Mouse (Mus musculus) midbrain, embryonic 14.5 days (tissue): ENCODE measurements around the gene Cnpy1. TPM values are rescaled to one million over a fixed set of nuclear protein-coding genes. Genes with fewer than 3 reads are reported as not detected.

Experiments used
- ATAC-seq: fragments of 200-750 bp; cut with Nextera tagmentation; 2 replicates; pipeline ENCODE4 v1.8.0; 2017; ENCODE audit warnings: moderate number of reproducible peaks, moderate library complexity; ENCODE audit not compliant: low FRiP score, low TSS enrichment
- DNase-seq: peaks from one replicate; pipeline ENCODE4 v3.0.0-alpha.2; 2015
- H3K27ac ChIP-seq: fragments of 300-500 bp; sonication (generic); replicated peaks from 2 replicates; pipeline ENCODE4 v1.5.1; 2014; ENCODE audit warnings: mild to moderate bottlenecking, low read depth, low read length, moderate library complexity
- H3K27me3 ChIP-seq: fragments of 300-500 bp; sonication (generic); 2 replicates; pipeline ENCODE4 v1.6.1; 2014; ENCODE audit warnings: low read length, control low read depth, mixed read lengths; ENCODE audit not compliant: control insufficient read depth, insufficient read depth
- H3K36me3 ChIP-seq: fragments of 300-500 bp; sonication (generic); 2 replicates; pipeline ENCODE4 v1.6.1; 2014; ENCODE audit warnings: low read length, control low read depth; ENCODE audit not compliant: control insufficient read depth, insufficient read depth
- H3K4me1 ChIP-seq: fragments of 300-500 bp; sonication (generic); 2 replicates; pipeline ENCODE4 v1.6.1; 2014; ENCODE audit warnings: mild to moderate bottlenecking, antibody characterized with exemption, low read length, control low read depth; ENCODE audit not compliant: control insufficient read depth, insufficient read depth
- H3K4me2 ChIP-seq: fragments of 300-500 bp; sonication (generic); 2 replicates; pipeline ENCODE4 v1.6.1; 2014; ENCODE audit warnings: mild to moderate bottlenecking, low read length, moderate library complexity
- H3K4me3 ChIP-seq: fragments of 300-500 bp; sonication (generic); replicated peaks from 2 replicates; pipeline ENCODE4 v1.5.1; 2014; ENCODE audit warnings: low read depth, low read length
- H3K9ac ChIP-seq: fragments of 300-500 bp; sonication (generic); replicated peaks from 2 replicates; pipeline ENCODE4 v1.6.1; 2014; ENCODE audit warnings: mild to moderate bottlenecking, low read length, moderate library complexity
- H3K9me3 ChIP-seq: fragments of 300-500 bp; sonication (generic); 2 replicates; pipeline ENCODE4 v1.6.1; 2016; ENCODE audit warnings: low read length, control low read depth, mixed read lengths; ENCODE audit not compliant: control insufficient read depth
- WGBS: fragments of 180-500 bp; shearing (Covaris S2); extraction: QIAGEN DNeasy Blood & Tissue Kit; methylation state at CpG from one replicate; pipeline ENCODE4 v1.1.7; 2014; 5-methylcytosine and 5-hydroxymethylcytosine counted together
- polyA plus RNA-seq: library from polyadenylated mRNA; unstranded; fragments of >200 nt; fragmentation: Nextera tagmentation; extraction: Ambion mirVana; gene quantifications from 2 replicates; pipeline ENCODE4 v1.2.1, GENCODE M21; 2014

The Cnpy1 gene
- polyA plus RNA-seq, 1 experiment from 2014 or later: 99.4 TPM

- Histone ChIP-seq H3K4me2 (peak overlapping the region; percentile 80), H3K9ac (peak overlapping the region; percentile 80), H3K9me3 (no peaks in the 10 kb centered on the region), H3K36me3 (no peaks in the 10 kb centered on the region), H3K27me3 (peaks cover 17% of the 10 kb centered on the region), H3K27ac (peak overlapping the region; percentile 94), H3K4me3 (peak overlapping the region; percentile 58), H3K4me1 (peaks cover 16% of the 10 kb centered on the region)
- no peak for ATAC-seq
- 6% methylated on average over 20 of the region's 20 CpGs for WGBS
- DNase-seq: no peak
Measured at GRCm38 (mm10) chr5:28208726-28209520, 36.7 kb downstream of the Cnpy1 start.

GRCm38 (mm10) chr5:28207043-28207442 is 38.6 kb downstream of the Cnpy1 start:
- H3K4me2 ChIP-seq: peak overlapping the region; percentile 80

GRCm38 (mm10) chr5:28206448-28206847 is 39.2 kb downstream of the Cnpy1 start:
- Histone ChIP-seq H3K27me3 (peaks cover 17% of the 10 kb centered on the region), H3K36me3 (no peaks in the 10 kb centered on the region), H3K9me3 (no peaks in the 10 kb centered on the region), H3K27ac (0 out of 2 replicates have a peak overlapping the region, but pooled peaks have one; percentile 60), H3K4me1 (peaks cover 8% of the 10 kb centered on the region; the same call in 1 of the 2 replicates), H3K9ac (peak overlapping the region; percentile 44), H3K4me3 (peak overlapping the region; percentile 22), H3K4me2 (peak overlapping the region; percentile 80)
- DNase-seq: no peak
- WGBS: 40% methylated on average over 4 of the region's 4 CpGs
- ATAC-seq: no peak

More at GRCm38 (mm10) chr5:28207043-28207442, 38.6 kb downstream of the Cnpy1 start:
- no peaks in the 10 kb centered on the region for H3K36me3 ChIP-seq
- peak overlapping the region; percentile 54 for H3K27ac ChIP-seq
- peak overlapping the region; percentile 22 for H3K4me3 ChIP-seq
- DNase-seq: no peak
- no peaks in the 10 kb centered on the region for H3K9me3 ChIP-seq
- ATAC-seq: no peak
- H3K27me3 ChIP-seq: peaks cover 17% of the 10 kb centered on the region
- 26% methylated on average over 4 of the region's 4 CpGs for WGBS
- H3K9ac ChIP-seq: peak overlapping the region; percentile 36; the same call in 1 of the 2 replicates
- H3K4me1 ChIP-seq: peaks cover 13% of the 10 kb centered on the region

GRCm38 (mm10) chr5:28204678-28205077 is 40.9 kb downstream of the Cnpy1 start:
- H3K9me3 ChIP-seq: no peaks in the 10 kb centered on the region
- H3K4me2 ChIP-seq: peak overlapping the region; percentile 80
- WGBS: 55% methylated on average over 2 of the region's 2 CpGs
- H3K4me3 ChIP-seq: peak overlapping the region; percentile 13; the same call in 1 of the 2 replicates
- H3K36me3 ChIP-seq: no peaks in the 10 kb centered on the region
- DNase-seq (no peak), ATAC-seq (no peak)
- 0 out of 2 replicates have a peak, but pooled peaks cover 5% of the 10 kb centered on the region for H3K4me1 ChIP-seq
- no peak overlapping the region; the same call in 1 of the 2 replicates for H3K9ac ChIP-seq
- peaks cover 11% of the 10 kb centered on the region for H3K27me3 ChIP-seq
- H3K27ac ChIP-seq: no peak overlapping the region

GRCm38 (mm10) chr5:28203086-28203485 is 42.5 kb downstream of the Cnpy1 start:
- Histone ChIP-seq H3K27me3 (peaks cover 5% of the 10 kb centered on the region), H3K4me2 (peak overlapping the region; percentile 80), H3K27ac (no peak overlapping the region), H3K4me3 (no peak overlapping the region), H3K36me3 (no peaks in the 10 kb centered on the region), H3K9me3 (no peaks in the 10 kb centered on the region), H3K4me1 (peaks cover 10% of the 10 kb centered on the region; the same call in 1 of the 2 replicates), H3K9ac (no peak overlapping the region)
- ATAC-seq (no peak), DNase-seq (no peak)
- WGBS: 63% methylated on average over 6 of the region's 6 CpGs

GRCm38 (mm10) chr5:28199089-28199873 is 46.3 kb downstream of the Cnpy1 start:
- no peak overlapping the region for H3K4me2 ChIP-seq
- no peak for DNase-seq
- 37% methylated on average over 7 of the region's 7 CpGs for WGBS
- no peak overlapping the region for H3K9ac ChIP-seq
- ATAC-seq: no peak
- no peaks in the 10 kb centered on the region for H3K36me3 ChIP-seq
- no peaks in the 10 kb centered on the region for H3K9me3 ChIP-seq
- no peak overlapping the region for H3K4me3 ChIP-seq
- no peaks in the 10 kb centered on the region for H3K27me3 ChIP-seq
- peaks cover 4% of the 10 kb centered on the region; the same call in 1 of the 2 replicates for H3K4me1 ChIP-seq
- no peak overlapping the region for H3K27ac ChIP-seq

GRCm38 (mm10) chr5:28195473-28195872 is 50.1 kb downstream of the Cnpy1 start:
- Histone ChIP-seq H3K4me3 (no peak overlapping the region), H3K27ac (no peak overlapping the region), H3K27me3 (no peaks in the 10 kb centered on the region), H3K9ac (no peak overlapping the region), H3K9me3 (no peaks in the 10 kb centered on the region), H3K36me3 (no peaks in the 10 kb centered on the region), H3K4me2 (no peak overlapping the region), H3K4me1 (peaks cover 12% of the 10 kb centered on the region; the same call in 1 of the 2 replicates)
- DNase-seq (no peak), ATAC-seq (no peak)
- WGBS: 43% methylated on average over 2 of the region's 2 CpGs

- ATAC-seq (no peak), DNase-seq (no peak)
- Histone ChIP-seq H3K9me3 (no peaks in the 10 kb centered on the region), H3K36me3 (no peaks in the 10 kb centered on the region), H3K4me3 (no peak overlapping the region), H3K4me2 (no peak overlapping the region), H3K27me3 (no peaks in the 10 kb centered on the region), H3K4me1 (peaks cover 7% of the 10 kb centered on the region; the same call in 1 of the 2 replicates), H3K9ac (no peak overlapping the region), H3K27ac (0 out of 2 replicates have a peak overlapping the region, but pooled peaks have one; percentile 16)
- 7% methylated on average over 4 of the region's 4 CpGs for WGBS
Measured at GRCm38 (mm10) chr5:28192099-28192454, 53.5 kb downstream of the Cnpy1 start.
